Mouse (Mus musculus): Measurements from ENCODE around the gene Chchd1. TPM values are rescaled to one million over a fixed set of nuclear protein-coding genes. Genes with fewer than 3 reads are reported as not detected.
"Not testable (repeated sequence)": the region's sequence is repeated elsewhere in the genome, so short reads cannot be mapped to it uniquely, and the experiment has no call there.

The Chchd1 gene
- polyA plus RNA-seq, 1 experiment from 2014 or later = 233 TPM

- ATAC-seq (ENCODE audit: insufficient number of reproducible peaks, insufficient read depth, low FRiP score, low TSS enrichment) = no peak
- Histone ChIP-seq H3K4me3 (no peak overlapping the region; the same call in 1 of the 2 replicates), H3K27ac (no peak overlapping the region), H3K9ac (no peak overlapping the region), H3K9me3 (no peaks in the 10 kb centered on the region), H3K27me3 (no peaks in the 10 kb centered on the region), H3K4me2 (replicated peaks) (no peak overlapping the region), H3K36me3 (peaks cover 57% of the 10 kb centered on the region), H3K4me1 (peaks cover 27% of the 10 kb centered on the region)
- WGBS = 91% methylated on average over 10 of the region's 10 CpGs
Measured at GRCm38 (mm10) chr14:20693589-20694101, 9.2 kb upstream of the Chchd1 start.

- peak; percentile 4; the same call in 1 of the 2 replicates for ATAC-seq (ENCODE audit: insufficient number of reproducible peaks, insufficient read depth, low FRiP score, low TSS enrichment)
- WGBS = 52% methylated on average over 13 of the region's 13 CpGs
- H3K4me3 ChIP-seq = peak overlapping the region; percentile 86
Measured at GRCm38 (mm10) chr14:20694185-20694883, 8.5 kb upstream of the Chchd1 start.

GRCm38 (mm10) chr14:20694884-20695760 lies 7.7 kb upstream of the Chchd1 start, which contains the start of gene Fut11:
Fut11 (plus strand) TSS chr14:20694968.
- H3K9me3 ChIP-seq = no peaks in the 10 kb centered on the region
- peaks cover 42% of the 10 kb centered on the region for H3K36me3 ChIP-seq
- peak within 1 kb of the TSS; percentile 86 for H3K4me3 ChIP-seq
- H3K4me2 ChIP-seq (replicated peaks) = peak within 1 kb of the TSS; percentile 85
- peak within 1 kb of the TSS; percentile 98 for H3K27ac ChIP-seq
- no peaks in the 10 kb centered on the region for H3K27me3 ChIP-seq
- peaks cover 27% of the 10 kb centered on the region for H3K4me1 ChIP-seq
- ATAC-seq (ENCODE audit: insufficient number of reproducible peaks, insufficient read depth, low FRiP score, low TSS enrichment) = peak; percentile 92
- H3K9ac ChIP-seq = peak within 1 kb of the TSS; percentile 80
- WGBS = under 1% methylated on average over 111 of the region's 111 CpGs

More at GRCm38 (mm10) chr14:20694185-20694883, 8.5 kb upstream of the Chchd1 start:
- H3K9ac ChIP-seq = peak overlapping the region; percentile 80
- peak overlapping the region; percentile 85 for H3K4me2 ChIP-seq (replicated peaks)
- no peaks in the 10 kb centered on the region for H3K9me3 ChIP-seq
- no peaks in the 10 kb centered on the region for H3K27me3 ChIP-seq
- peaks cover 50% of the 10 kb centered on the region for H3K36me3 ChIP-seq
- peak overlapping the region; percentile 98 for H3K27ac ChIP-seq
- H3K4me1 ChIP-seq = peaks cover 27% of the 10 kb centered on the region

GRCm38 (mm10) chr14:20695761-20696520 lies 6.9 kb upstream of the Chchd1 start:
- H3K9me3 ChIP-seq = no peaks in the 10 kb centered on the region
- peak overlapping the region; percentile 86 for H3K4me3 ChIP-seq
- peaks cover 27% of the 10 kb centered on the region for H3K4me1 ChIP-seq
- peak overlapping the region; percentile 80 for H3K9ac ChIP-seq
- WGBS = 12% methylated on average over 27 of the region's 27 CpGs
- H3K4me2 ChIP-seq (replicated peaks) = peak overlapping the region; percentile 85
- ATAC-seq (ENCODE audit: insufficient number of reproducible peaks, insufficient read depth, low FRiP score, low TSS enrichment) = no peak
- peaks cover 34% of the 10 kb centered on the region for H3K36me3 ChIP-seq
- H3K27ac ChIP-seq = peak overlapping the region; percentile 98
- H3K27me3 ChIP-seq = no peaks in the 10 kb centered on the region

- no peak overlapping the region for H3K27ac ChIP-seq
- H3K9me3 ChIP-seq = no peaks in the 10 kb centered on the region
- ATAC-seq (ENCODE audit: insufficient number of reproducible peaks, insufficient read depth, low FRiP score, low TSS enrichment) = no peak
- peak overlapping the region; percentile 32; the same call in 1 of the 2 replicates for H3K9ac ChIP-seq
- H3K27me3 ChIP-seq = no peaks in the 10 kb centered on the region
- peaks cover 35% of the 10 kb centered on the region for H3K4me1 ChIP-seq
- peaks cover 23% of the 10 kb centered on the region for H3K36me3 ChIP-seq
- peak overlapping the region; percentile 86 for H3K4me3 ChIP-seq
- 14% methylated on average over 1 of the region's 1 CpGs for WGBS
- H3K4me2 ChIP-seq (replicated peaks) = peak overlapping the region; percentile 85
Measured at GRCm38 (mm10) chr14:20696986-20697385, 5.8 kb upstream of the Chchd1 start.

GRCm38 (mm10) chr14:20698515-20698914 lies 4.3 kb upstream of the Chchd1 start:
- Histone ChIP-seq H3K9me3 (no peaks in the 10 kb centered on the region), H3K4me1 (peaks cover 36% of the 10 kb centered on the region), H3K9ac (no peak overlapping the region), H3K4me2 (replicated peaks) (no peak overlapping the region), H3K4me3 (no peak overlapping the region), H3K36me3 (peaks cover 8% of the 10 kb centered on the region), H3K27ac (no peak overlapping the region), H3K27me3 (no peaks in the 10 kb centered on the region)
- WGBS = 83% methylated on average over 2 of the region's 2 CpGs
- no peak for ATAC-seq (ENCODE audit: insufficient number of reproducible peaks, insufficient read depth, low FRiP score, low TSS enrichment)

GRCm38 (mm10) chr14:20700362-20700761 lies 2.4 kb upstream of the Chchd1 start:
- H3K9me3 ChIP-seq = no peaks in the 10 kb centered on the region
- H3K4me2 ChIP-seq (replicated peaks) = no peak overlapping the region
- ATAC-seq (ENCODE audit: insufficient number of reproducible peaks, insufficient read depth, low FRiP score, low TSS enrichment) = no peak
- H3K4me3 ChIP-seq = no peak overlapping the region
- H3K27me3 ChIP-seq = no peaks in the 10 kb centered on the region
- H3K4me1 ChIP-seq = peaks cover 34% of the 10 kb centered on the region
- no peak overlapping the region for H3K27ac ChIP-seq
- H3K9ac ChIP-seq = peak overlapping the region; percentile 24; the same call in 1 of the 2 replicates
- H3K36me3 ChIP-seq = peaks cover 12% of the 10 kb centered on the region
- WGBS = 83% methylated on average over 3 of the region's 3 CpGs

GRCm38 (mm10) chr14:20701554-20701953 lies 1.3 kb upstream of the Chchd1 start:
- 83% methylated on average over 8 of the region's 8 CpGs for WGBS
- Histone ChIP-seq H3K27me3 (no peaks in the 10 kb centered on the region), H3K9ac (0 out of 2 replicates have a peak overlapping the region, but pooled peaks have one; percentile 25), H3K36me3 (peaks cover 12% of the 10 kb centered on the region), H3K4me2 (replicated peaks) (peak overlapping the region; percentile 59), H3K27ac (no peak overlapping the region), H3K9me3 (no peaks in the 10 kb centered on the region), H3K4me3 (peak overlapping the region; percentile 60), H3K4me1 (peaks cover 25% of the 10 kb centered on the region)
- no peak for ATAC-seq (ENCODE audit: insufficient number of reproducible peaks, insufficient read depth, low FRiP score, low TSS enrichment)

GRCm38 (mm10) chr14:20702096-20702740 lies 588 bp upstream of the Chchd1 start:
- 14% methylated on average over 15 of the region's 15 CpGs for WGBS
- no peaks in the 10 kb centered on the region for H3K27me3 ChIP-seq

GRCm38 (mm10) chr14:20703461-20703860 lies 655 bp downstream of the Chchd1 start:
- not testable (repeated sequence) for H3K27me3 ChIP-seq; ATAC-seq (ENCODE audit: insufficient number of reproducible peaks, insufficient read depth, low FRiP score, low TSS enrichment); H3K9me3 ChIP-seq
- Histone ChIP-seq H3K4me2 (replicated peaks) (peak overlapping the region; percentile 59), H3K27ac (peak overlapping the region; percentile 89), H3K4me3 (peak overlapping the region; percentile 60), H3K4me1 (peaks cover 13% of the 10 kb centered on the region), H3K9ac (peak overlapping the region; percentile 73), H3K36me3 (peaks cover 12% of the 10 kb centered on the region)
- WGBS = 12% methylated on average over 8 of the region's 8 CpGs

More at GRCm38 (mm10) chr14:20702096-20702740, 588 bp upstream of the Chchd1 start:
- Histone ChIP-seq H3K9ac (peak overlapping the region; percentile 73), H3K9me3 (no peaks in the 10 kb centered on the region), H3K4me1 (peaks cover 20% of the 10 kb centered on the region), H3K4me3 (peak overlapping the region; percentile 60), H3K36me3 (peaks cover 12% of the 10 kb centered on the region), H3K27ac (peak overlapping the region; percentile 89), H3K4me2 (replicated peaks) (peak overlapping the region; percentile 59)
- ATAC-seq (ENCODE audit: insufficient number of reproducible peaks, insufficient read depth, low FRiP score, low TSS enrichment) = 0 out of 2 replicates have a peak, but pooled peaks have one; percentile 18

Measured in embryonic facial prominence, embryonic 12.5 days (tissue).